Mouse (Mus musculus) liver, embryonic 14.5 days (tissue): ENCODE results near the gene Dtx2.

Experiments used
- CTCF ChIP-seq: IDR thresholded peaks from 2 replicates; pipeline ENCODE4 v1.5.1; 2016; ENCODE audit warnings: antibody characterized with exemption, low read depth, control low read depth
- EP300 ChIP-seq: IDR thresholded peaks from 2 replicates; pipeline ENCODE4 v1.6.1; 2016; ENCODE audit warnings: antibody characterized with exemption, low read depth

GRCm38 (mm10) chr5:136002751-136003151 lies 8.2 kb downstream of the Dtx2 start:
- TF ChIP-seq CTCF: no peak
- TF ChIP-seq EP300: no peak
